Mouse (Mus musculus) kidney, adult 2 months (tissue): ENCODE measurements around the gene Rdh16f2. TPM values are rescaled to one million over a fixed set of nuclear protein-coding genes. Genes with fewer than 3 reads are reported as not detected.
"Not testable (repeated sequence)": the region's sequence is repeated elsewhere in the genome, so short reads cannot be mapped to it uniquely, and the experiment has no call there.

Experiments
- DNase-seq: peaks from one replicate; pipeline ENCODE4 v3.0.0; 2021
- H3K27ac ChIP-seq: fragments of 200-500 bp; 2 replicates; pipeline ENCODE4 v1.5.1; 2012; ENCODE audit warnings: low read depth, low read length, control low read depth, inconsistent platforms; ENCODE audit not compliant: insufficient read depth
- H3K27me3 ChIP-seq: fragments of 200-500 bp; replicated peaks from 2 replicates; pipeline ENCODE4 v1.6.1; 2012; ENCODE audit warnings: mild to moderate bottlenecking, moderate library complexity, low read length, inconsistent platforms; ENCODE audit not compliant: control insufficient read depth, insufficient read depth
- H3K36me3 ChIP-seq: fragments of 200-500 bp; 2 replicates; pipeline ENCODE4 v1.6.1; 2012; ENCODE audit warnings: mild to moderate bottlenecking, moderate library complexity, low read length, inconsistent platforms; ENCODE audit not compliant: control insufficient read depth, insufficient read depth
- H3K4me1 ChIP-seq: fragments of 200-500 bp; 2 replicates; pipeline ENCODE4 v1.6.1; 2011; ENCODE audit warnings: low read length; ENCODE audit not compliant: control insufficient read depth, insufficient read depth
- H3K4me3 ChIP-seq: fragments of 200-500 bp; 2 replicates; pipeline ENCODE4 v1.5.1; 2011; ENCODE audit warnings: mild to moderate bottlenecking, low read depth, low read length, control low read depth; ENCODE audit not compliant: insufficient read depth
- CTCF ChIP-seq: fragments of 200-500 bp; conservative IDR thresholded peaks from 2 replicates; pipeline ENCODE4 v1.5.1; 2011; ENCODE audit warnings: low read depth, mild to moderate bottlenecking, control low read depth, low read length, moderate library complexity, mixed read lengths; ENCODE audit not compliant: insufficient read depth, insufficient read length
- POLR2A ChIP-seq: fragments of 200-500 bp; IDR thresholded peaks from one replicate; pipeline ENCODE4 v1.6.1; 2011; ENCODE audit warnings: low read depth, low read length, control low read depth
- WGBS: fragments of 180-500 bp; shearing (Covaris S2); methylation state at CpG from one replicate; pipeline ENCODE4 v1.1.7; 2018; 5-methylcytosine and 5-hydroxymethylcytosine counted together
- polyA plus RNA-seq: library from polyadenylated mRNA; depleted of rRNA; stranded (reverse); fragments of >200 nt; gene quantifications from 2 replicates; pipeline ENCODE4 v1.2.3, GENCODE M21; 2012; rRNA removed

Gene Rdh16f2
- polyA plus RNA-seq = 391 and 483 TPM in 2 replicates

- TF ChIP-seq POLR2A = no peak
- no peak for TF ChIP-seq CTCF
- Histone ChIP-seq H3K27ac (no peak within 1 kb of the TSS), H3K4me1 (peaks cover 23% of the 10 kb centered on the region), H3K36me3 (no peaks in the 10 kb centered on the region), H3K27me3 (no peaks in the 10 kb centered on the region), H3K4me3 (peak within 1 kb of the TSS; percentile 11; the same call in 1 of the 2 replicates)
- peak; percentile 85 for DNase-seq
- 79% methylated on average over 3 of the region's 3 CpGs for WGBS
These were observed at the start of gene Rdh16f2 for GRCm38 (mm10) chr10:127866232-127866631. Rdh16f2 (plus strand) TSS chr10:127866474.

- not testable (repeated sequence) for H3K4me3 ChIP-seq, H3K27me3 ChIP-seq, H3K36me3 ChIP-seq
- WGBS = 43% methylated on average over 4 of the region's 4 CpGs
- DNase-seq = peak; percentile 62
- Histone ChIP-seq H3K27ac (peak overlapping the region; percentile 71), H3K4me1 (peaks cover 20% of the 10 kb centered on the region)
These were observed 48.9 kb upstream of the Rdh16f2 start for GRCm38 (mm10) chr10:127817268-127817910.

- 86% methylated on average over 2 of the region's 2 CpGs for WGBS
- not testable (repeated sequence) for H3K27me3 ChIP-seq, H3K4me3 ChIP-seq, H3K27ac ChIP-seq, H3K36me3 ChIP-seq, DNase-seq, H3K4me1 ChIP-seq
These were observed 44.5 kb upstream of the Rdh16f2 start for GRCm38 (mm10) chr10:127821806-127822205.

DNA sequence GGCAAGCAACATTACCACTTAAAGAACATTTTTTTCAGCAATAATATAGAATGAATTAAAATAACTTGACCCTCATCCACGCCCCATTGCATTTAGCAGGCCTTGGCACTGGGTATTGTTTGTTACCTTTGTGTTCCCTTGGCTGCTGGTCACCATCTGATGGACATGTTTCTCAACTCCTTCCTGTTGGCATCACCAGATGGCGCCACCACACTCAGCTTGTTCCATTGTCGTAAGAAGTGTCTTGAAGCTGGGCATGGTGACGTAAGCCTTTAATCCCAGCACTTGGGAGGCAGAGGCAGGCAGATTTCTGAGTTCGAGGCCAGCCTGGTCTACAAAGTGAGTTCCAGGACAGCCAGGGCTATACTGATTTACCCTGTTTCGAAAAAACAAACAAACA is 40.9 kb upstream of the Rdh16f2 start:
- Histone ChIP-seq H3K27ac (no peak overlapping the region), H3K4me1 (no peaks in the 10 kb centered on the region), H3K27me3 (no peaks in the 10 kb centered on the region), H3K4me3 (no peak overlapping the region), H3K36me3 (no peaks in the 10 kb centered on the region)
- DNase-seq = peak; percentile 60
- TF ChIP-seq CTCF (peak; percentile 83), POLR2A (no peak)
- WGBS = 70% methylated on average over 6 of the region's 6 CpGs

DNA sequence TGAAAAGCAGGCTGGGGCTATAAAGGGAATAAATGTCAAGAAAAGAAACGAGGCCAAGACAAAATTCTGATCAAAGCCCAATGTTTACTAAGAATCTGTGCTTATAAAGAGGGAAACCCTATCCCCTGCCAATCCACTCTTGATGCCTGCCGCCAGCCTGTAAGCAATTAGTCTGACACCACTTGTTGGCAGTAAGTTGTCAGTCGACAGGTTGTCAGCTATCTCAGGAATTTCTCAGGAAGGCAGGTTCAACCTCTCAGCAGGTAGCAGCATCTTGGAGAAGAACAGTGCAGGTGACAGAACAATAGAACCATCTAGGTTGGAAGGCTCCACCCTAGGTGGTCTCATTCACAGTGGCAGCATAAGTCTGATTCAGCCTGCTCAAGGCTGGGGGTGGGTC is 37.2 kb upstream of the Rdh16f2 start:
- Histone ChIP-seq H3K27ac (no peak overlapping the region), H3K27me3 (no peaks in the 10 kb centered on the region), H3K4me1 (peaks cover 2% of the 10 kb centered on the region; the same call in 1 of the 2 replicates), H3K36me3 (no peaks in the 10 kb centered on the region), H3K4me3 (no peak overlapping the region)
- WGBS = 76% methylated on average over 3 of the region's 3 CpGs
- DNase-seq = no peak
- TF ChIP-seq POLR2A (no peak), CTCF (no peak)

GRCm38 (mm10) chr10:127834186-127834585 is 32.1 kb upstream of the Rdh16f2 start:
- peaks cover 13% of the 10 kb centered on the region for H3K4me1 ChIP-seq
- not testable (repeated sequence) for H3K27me3 ChIP-seq, H3K4me3 ChIP-seq, H3K36me3 ChIP-seq
- DNase-seq = peak; percentile 80
- 69% methylated on average over 1 of the region's 1 CpGs for WGBS
- peak overlapping the region; percentile 64; the same call in 1 of the 2 replicates for H3K27ac ChIP-seq

DNA sequence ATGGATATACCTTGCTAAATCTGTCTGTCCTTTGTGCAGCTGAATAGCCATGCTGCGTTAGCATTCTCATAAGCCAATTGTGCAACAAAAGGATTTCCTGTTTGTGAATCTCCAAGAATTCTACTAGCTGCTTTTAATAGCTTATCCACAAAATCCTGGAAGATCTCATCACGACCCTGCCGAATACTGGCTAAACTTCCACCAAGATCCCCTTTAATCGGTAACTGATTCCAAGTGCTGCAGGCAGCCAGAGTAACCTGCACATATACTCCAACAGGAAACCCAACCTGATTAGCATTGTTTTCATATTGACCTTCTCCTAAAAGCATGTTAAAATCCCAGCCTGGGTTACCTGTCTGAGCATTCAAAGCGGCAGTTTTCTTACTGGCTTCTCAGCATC is 31.0 kb upstream of the Rdh16f2 start:
- TF ChIP-seq CTCF (no peak), POLR2A (no peak)
- no peaks in the 10 kb centered on the region for H3K36me3 ChIP-seq
- peaks cover 13% of the 10 kb centered on the region for H3K4me1 ChIP-seq
- no peaks in the 10 kb centered on the region for H3K27me3 ChIP-seq
- no peak overlapping the region for H3K4me3 ChIP-seq
- peak overlapping the region; percentile 4; the same call in 1 of the 2 replicates for H3K27ac ChIP-seq
- peak; percentile 91 for DNase-seq
- WGBS = 14% methylated on average over 5 of the region's 5 CpGs

DNA sequence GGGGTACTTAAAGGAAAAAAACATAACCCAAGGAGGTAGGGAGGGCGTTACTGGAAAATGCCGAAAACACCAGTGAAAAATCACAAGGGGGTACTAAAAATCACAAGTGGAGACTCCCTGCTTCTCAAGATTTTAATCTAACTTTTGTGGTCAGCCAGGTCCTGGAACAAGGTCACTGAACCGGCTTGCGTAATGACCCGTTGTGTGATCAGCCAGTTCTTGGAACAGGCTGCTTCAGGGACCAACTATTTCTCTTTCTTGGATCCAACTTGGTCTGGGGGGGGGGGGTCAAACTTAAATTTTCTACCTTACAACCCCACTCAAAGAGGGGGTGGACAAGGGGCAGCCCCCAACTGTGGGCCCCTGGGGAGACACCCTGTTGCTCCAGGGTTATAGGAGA is 28.5 kb upstream of the Rdh16f2 start:
- H3K36me3 ChIP-seq, H3K27ac ChIP-seq, H3K27me3 ChIP-seq, H3K4me3 ChIP-seq: not testable (repeated sequence)
- H3K4me1 ChIP-seq = peaks cover 13% of the 10 kb centered on the region
- DNase-seq = peak; percentile 89
- whole genome bisulfite sequencing = 64% methylated on average over 5 of the region's 5 CpGs
